Mouse (Mus musculus) embryonic facial prominence, embryonic 15.5 days (tissue): Measurements from ENCODE around the gene Osgepl1. TPM values are rescaled to one million over a fixed set of nuclear protein-coding genes. Genes with fewer than 3 reads are reported as not detected.
"Not testable (repeated sequence)": the region's sequence is repeated elsewhere in the genome, so short reads cannot be mapped to it uniquely, and the experiment has no call there.

Experiments used
- ATAC-seq: fragments of 200-750 bp; cut with Nextera tagmentation; 2 replicates; pipeline ENCODE4 v1.8.0; 2017; ENCODE audit warnings: low read depth, moderate TSS enrichment; ENCODE audit not compliant: insufficient number of reproducible peaks, low FRiP score, low TSS enrichment
- H3K27ac ChIP-seq: fragments of 300-500 bp; sonication (generic); replicated peaks from 2 replicates; pipeline ENCODE4 v1.5.1; 2015; ENCODE audit warnings: mild to moderate bottlenecking, inconsistent platforms
- H3K27me3 ChIP-seq: fragments of 300-500 bp; sonication (generic); 2 replicates; pipeline ENCODE4 v1.6.1; 2015; ENCODE audit warnings: inconsistent platforms
- H3K36me3 ChIP-seq: fragments of 300-500 bp; sonication (generic); 2 replicates; pipeline ENCODE4 v1.6.1; 2015; ENCODE audit warnings: mild to moderate bottlenecking, inconsistent platforms
- H3K4me1 ChIP-seq: fragments of 300-500 bp; sonication (generic); 2 replicates; pipeline ENCODE4 v1.6.1; 2015; ENCODE audit warnings: inconsistent platforms
- H3K4me2 ChIP-seq: fragments of 300-500 bp; sonication (generic); replicated peaks from 2 replicates; pipeline ENCODE4 v1.6.1; 2015; ENCODE audit warnings: mild to moderate bottlenecking, inconsistent platforms
- H3K4me3 ChIP-seq: fragments of 300-500 bp; sonication (generic); replicated peaks from 2 replicates; pipeline ENCODE4 v1.5.1; 2015; ENCODE audit warnings: mild to moderate bottlenecking, inconsistent platforms
- H3K9ac ChIP-seq: fragments of 300-500 bp; sonication (generic); 2 replicates; pipeline ENCODE4 v1.6.1; 2015; ENCODE audit warnings: inconsistent platforms
- H3K9me3 ChIP-seq: fragments of 300-500 bp; sonication (generic); replicated peaks from 2 replicates; pipeline ENCODE4 v1.6.1; 2016; ENCODE audit warnings: inconsistent platforms
- WGBS: fragments of 180-500 bp; shearing (Covaris S2); methylation state at CpG from one replicate; pipeline ENCODE4 v1.1.7; 2015; 5-methylcytosine and 5-hydroxymethylcytosine counted together
- polyA plus RNA-seq: library from polyadenylated mRNA; unstranded; fragments of >200 nt; fragmentation: Nextera tagmentation; extraction: Ambion mirVana; gene quantifications from 2 replicates; pipeline ENCODE4 v1.2.1, GENCODE M21; 2015

Osgepl1 gene
- 17.4 and 19.1 TPM in 2 replicates for polyA plus RNA-seq

- WGBS, result 2% methylated on average over 27 of the region's 27 CpGs
Measured at GRCm38 (mm10) chr1:53312989-53313967, at the start of gene Osgepl1. Osgepl1 (plus strand) TSS chr1:53313624.

GRCm38 (mm10) chr1:53264958-53265612 is 48.3 kb upstream of the Osgepl1 start:
- H3K27me3 ChIP-seq, H3K9me3 ChIP-seq, ATAC-seq, H3K4me1 ChIP-seq, H3K4me3 ChIP-seq, H3K9ac ChIP-seq, H3K36me3 ChIP-seq, H3K4me2 ChIP-seq, H3K27ac ChIP-seq: not testable (repeated sequence)

More at GRCm38 (mm10) chr1:53312989-53313967, at the start of gene Osgepl1:
- peak; percentile 91 for ATAC-seq
- Histone ChIP-seq H3K9ac (peak within 1 kb of the TSS; percentile 68), H3K9me3 (no peaks in the 10 kb centered on the region), H3K27me3 (no peaks in the 10 kb centered on the region), H3K4me2 (peak within 1 kb of the TSS; percentile 54), H3K27ac (peak within 1 kb of the TSS; percentile 92), H3K36me3 (peaks cover 5% of the 10 kb centered on the region), H3K4me1 (0 out of 2 replicates have a peak, but pooled peaks cover 6% of the 10 kb centered on the region), H3K4me3 (peak within 1 kb of the TSS; percentile 66)

- H3K27ac ChIP-seq, result no peak overlapping the region
- no peaks in the 10 kb centered on the region for H3K27me3 ChIP-seq
- 88% methylated on average over 3 of the region's 3 CpGs for WGBS
- H3K4me3 ChIP-seq, result no peak overlapping the region
- H3K36me3 ChIP-seq, result peaks cover 5% of the 10 kb centered on the region; the same call in 1 of the 2 replicates
- no peaks in the 10 kb centered on the region for H3K4me1 ChIP-seq
- H3K4me2 ChIP-seq, result no peak overlapping the region
- no peak overlapping the region for H3K9ac ChIP-seq
- no peak for ATAC-seq
- no peaks in the 10 kb centered on the region for H3K9me3 ChIP-seq
Measured at GRCm38 (mm10) chr1:53269901-53270300, 43.5 kb upstream of the Osgepl1 start.

- ATAC-seq, result no peak
- Histone ChIP-seq H3K9me3 (no peaks in the 10 kb centered on the region), H3K4me3 (no peak overlapping the region), H3K4me1 (no peaks in the 10 kb centered on the region), H3K36me3 (no peaks in the 10 kb centered on the region), H3K9ac (no peak overlapping the region), H3K27ac (no peak overlapping the region), H3K4me2 (no peak overlapping the region), H3K27me3 (no peaks in the 10 kb centered on the region)
Measured at GRCm38 (mm10) chr1:53272646-53273045, 40.8 kb upstream of the Osgepl1 start.

GRCm38 (mm10) chr1:53291197-53291596 is 22.2 kb upstream of the Osgepl1 start:
- Histone ChIP-seq H3K27ac (no peak overlapping the region), H3K9me3 (no peaks in the 10 kb centered on the region), H3K4me2 (no peak overlapping the region), H3K4me1 (no peaks in the 10 kb centered on the region), H3K27me3 (no peaks in the 10 kb centered on the region), H3K4me3 (no peak overlapping the region), H3K9ac (no peak overlapping the region), H3K36me3 (no peaks in the 10 kb centered on the region)
- ATAC-seq, result no peak
- 76% methylated on average over 3 of the region's 3 CpGs for WGBS

- Histone ChIP-seq H3K27ac (peak within 1 kb of the TSS; percentile 84), H3K27me3 (no peaks in the 10 kb centered on the region), H3K9ac (peak within 1 kb of the TSS; percentile 79), H3K4me3 (peak within 1 kb of the TSS; percentile 94), H3K9me3 (no peaks in the 10 kb centered on the region), H3K4me2 (peak within 1 kb of the TSS; percentile 53), H3K4me1 (no peaks in the 10 kb centered on the region; the same call in 1 of the 2 replicates), H3K36me3 (no peaks in the 10 kb centered on the region)
- peak; percentile 99 for ATAC-seq
- under 1% methylated on average over 66 of the region's 66 CpGs for WGBS
Measured at GRCm38 (mm10) chr1:53296581-53297383, 16.6 kb upstream of the Osgepl1 start, which contains the start of the genes Pms1, Ormdl1 and Gm28778. Pms1 (minus strand) TSS chr1:53297018. Ormdl1 (plus strand) TSS chr1:53297095. Gm28778 (plus strand) TSS chr1:53297111.

GRCm38 (mm10) chr1:53300506-53300905 is 12.9 kb upstream of the Osgepl1 start:
- Histone ChIP-seq H3K4me2 (no peak overlapping the region), H3K36me3 (no peaks in the 10 kb centered on the region), H3K27ac (no peak overlapping the region), H3K9ac (no peak overlapping the region), H3K9me3 (no peaks in the 10 kb centered on the region), H3K4me1 (no peaks in the 10 kb centered on the region; the same call in 1 of the 2 replicates), H3K4me3 (no peak overlapping the region), H3K27me3 (no peaks in the 10 kb centered on the region)
- ATAC-seq, result no peak
- WGBS, result 75% methylated on average over 4 of the region's 4 CpGs

GRCm38 (mm10) chr1:53321662-53322344 is 8.4 kb downstream of the Osgepl1 start:
- no peak for ATAC-seq
- no peak overlapping the region for H3K4me3 ChIP-seq
- H3K9me3 ChIP-seq, result no peaks in the 10 kb centered on the region
- no peak overlapping the region for H3K9ac ChIP-seq
- H3K27me3 ChIP-seq, result no peaks in the 10 kb centered on the region
- H3K36me3 ChIP-seq, result peaks cover 10% of the 10 kb centered on the region
- H3K4me1 ChIP-seq, result no peaks in the 10 kb centered on the region
- H3K4me2 ChIP-seq, result no peak overlapping the region
- WGBS, result 93% methylated on average over 4 of the region's 4 CpGs
- H3K27ac ChIP-seq, result no peak overlapping the region

- Histone ChIP-seq H3K4me1 (no peaks in the 10 kb centered on the region), H3K4me2 (no peak overlapping the region), H3K36me3 (peaks cover 5% of the 10 kb centered on the region), H3K9ac (no peak overlapping the region), H3K4me3 (no peak overlapping the region), H3K27ac (no peak overlapping the region), H3K27me3 (no peaks in the 10 kb centered on the region), H3K9me3 (no peaks in the 10 kb centered on the region)
- no peak for ATAC-seq
- WGBS, result 85% methylated on average over 5 of the region's 5 CpGs
Measured at GRCm38 (mm10) chr1:53323254-53323653, 9.8 kb downstream of the Osgepl1 start.

- no peak overlapping the region for H3K27ac ChIP-seq
- H3K4me2 ChIP-seq, result no peak overlapping the region
- no peak overlapping the region for H3K9ac ChIP-seq
- no peaks in the 10 kb centered on the region for H3K4me1 ChIP-seq
- H3K9me3 ChIP-seq, result no peaks in the 10 kb centered on the region
- 93% methylated on average over 1 of the region's 1 CpGs for WGBS
- peaks cover 3% of the 10 kb centered on the region for H3K36me3 ChIP-seq
- H3K4me3 ChIP-seq, result no peak overlapping the region
- H3K27me3 ChIP-seq, result no peaks in the 10 kb centered on the region
- no peak for ATAC-seq
Measured at GRCm38 (mm10) chr1:53324277-53324676, 10.9 kb downstream of the Osgepl1 start.
